In the genomic region with DNA sequence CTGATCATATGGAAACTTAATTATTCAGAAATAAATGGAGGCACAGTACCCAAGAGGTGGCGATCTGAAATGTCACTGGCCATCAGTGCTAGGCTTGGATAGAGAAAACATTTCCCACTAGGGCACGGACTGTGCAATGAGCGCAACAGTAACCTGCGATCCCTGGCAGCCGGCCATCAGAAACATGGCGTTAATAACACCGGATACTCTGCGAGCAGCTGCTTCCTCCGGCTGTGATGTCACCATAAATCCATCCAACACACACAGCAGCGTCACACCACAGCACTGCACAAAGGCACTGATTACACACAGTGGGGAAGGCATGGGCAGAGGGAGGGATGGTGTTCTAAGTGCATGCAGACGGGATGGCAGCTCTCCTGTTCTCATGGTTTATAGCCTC, we compare ENCODE assay signal across 9 mouse cellular contexts. TPM values are rescaled to one million over a fixed set of nuclear protein-coding genes. Genes with fewer than 3 reads are reported as not detected.
DNase-seq lines count a peak whose midpoint lies in the region; ATAC-seq and TF ChIP-seq lines count a peak whose summit lies in the region.
"Had no signal": no experiment of that assay in that cellular context is flagged by ENCODE, and none has a peak within 500 bp of the region (broad histone marks: within the 10 kb centered on the region; RNA-seq: fewer than 3 reads in every experiment).

No protein-coding gene starts in this region.

- TF ChIP-seq EP300 in liver, postnatal 0 days (IDR thresholded peaks at IDR 0.05; ENCODE audit: low read depth) = no peak

- H3K4me1 ChIP-seq in neural tube, embryonic 11.5 days (ENCODE audit: control insufficient read depth, insufficient read depth, low read length) = peaks cover 54% of the 10 kb centered on the region
- peaks cover 62% of the 10 kb centered on the region for H3K4me1 ChIP-seq in hindbrain, embryonic 12.5 days
- peaks cover 39% of the 10 kb centered on the region for H3K4me1 ChIP-seq in liver, postnatal 0 days (ENCODE audit: insufficient read depth)

- no peak overlapping the region for H3K4me2 ChIP-seq in neural tube, embryonic 11.5 days (ENCODE audit: low read depth)
- H3K4me2 ChIP-seq in hindbrain, embryonic 12.5 days (replicated peaks) = 0 out of 2 replicates have a peak overlapping the region, but pooled peaks have one; percentile 8
- no peak overlapping the region for H3K4me2 ChIP-seq in liver, postnatal 0 days (ENCODE audit: low read depth, low read length)
- H3K4me2 ChIP-seq: stomach, embryonic 15.5 days had no signal

- 0 out of 2 replicates have a peak overlapping the region, but pooled peaks have one; percentile 1 for H3K9ac ChIP-seq in neural tube, embryonic 11.5 days (ENCODE audit: low read length)
- H3K9ac ChIP-seq in hindbrain, embryonic 12.5 days = peak overlapping the region; percentile 18; the same call in 1 of the 2 replicates
- no peak overlapping the region for H3K9ac ChIP-seq in liver, postnatal 0 days (replicated peaks)
- H3K9ac ChIP-seq: stomach, embryonic 15.5 days had no signal

- TF ChIP-seq CTCF in liver, postnatal 0 days (IDR thresholded peaks at IDR 0.05; ENCODE audit: low read depth) = no peak

- H3K27ac ChIP-seq in neural tube, embryonic 11.5 days (ENCODE audit: low read depth, low read length) = peak overlapping the region; percentile 62
- peak overlapping the region; percentile 72 for H3K27ac ChIP-seq in hindbrain, embryonic 12.5 days
- no peak overlapping the region for H3K27ac ChIP-seq in liver, postnatal 0 days (ENCODE audit: low read depth)
- H3K27ac ChIP-seq: stomach, embryonic 15.5 days had no signal

- DNase-seq in neural tube, embryonic 11.5 days (ENCODE audit: low spot score) = peak; percentile 58
- no peak for DNase-seq in neural tube, embryonic 10.5 days (ENCODE audit: extremely low spot score, low spot score)
- DNase-seq in gastrocnemius, adult 8-10 months (ENCODE audit: low spot score in 2 of 2) = peak; percentile 58 to 67
- DNase-seq in liver, postnatal 0 days = peak; percentile 62
- peak; percentile 76 for DNase-seq in skeletal muscle tissue, adult 2 months (ENCODE audit: low read depth, low spot score)
- DNase-seq in Muller cell, postnatal 12 days (ENCODE audit: inconsistent ontology term) = no peak
- no peak for DNase-seq in thymus, postnatal 25 days

- peak; percentile 21; the same call in 1 of the 2 replicates for ATAC-seq in neural tube, embryonic 11.5 days (ENCODE audit: insufficient read depth, low FRiP score, low TSS enrichment)
- ATAC-seq in hindbrain, embryonic 12.5 days (ENCODE audit: low FRiP score) = no peak
- peak; percentile 42 for ATAC-seq in liver, postnatal 0 days

- H3K9me3 ChIP-seq in neural tube, embryonic 11.5 days (ENCODE audit: control insufficient read depth, low read length) = no peaks in the 10 kb centered on the region
- H3K9me3 ChIP-seq in hindbrain, embryonic 12.5 days (replicated peaks) = no peaks in the 10 kb centered on the region
- H3K9me3 ChIP-seq in liver, postnatal 0 days (ENCODE audit: low read length) = no peaks in the 10 kb centered on the region
- H3K9me3 ChIP-seq: stomach, embryonic 15.5 days had no signal

- peaks cover 6% of the 10 kb centered on the region; the same call in 1 of the 2 replicates for H3K36me3 ChIP-seq in neural tube, embryonic 11.5 days (ENCODE audit: control insufficient read depth, insufficient read depth, low read length)
- H3K36me3 ChIP-seq in hindbrain, embryonic 12.5 days = peaks cover 14% of the 10 kb centered on the region
- H3K36me3 ChIP-seq in liver, postnatal 0 days (replicated peaks; ENCODE audit: insufficient read depth, low read length) = peaks cover 7% of the 10 kb centered on the region

- H3K27me3 ChIP-seq in neural tube, embryonic 11.5 days (ENCODE audit: control insufficient read depth, insufficient read depth, low read length) = no peaks in the 10 kb centered on the region
- no peaks in the 10 kb centered on the region for H3K27me3 ChIP-seq in hindbrain, embryonic 12.5 days
- no peaks in the 10 kb centered on the region for H3K27me3 ChIP-seq in liver, postnatal 0 days (ENCODE audit: insufficient read depth, low read length)
- H3K27me3 ChIP-seq: stomach, embryonic 15.5 days had no signal

- no peak overlapping the region for H3K4me3 ChIP-seq in neural tube, embryonic 11.5 days (ENCODE audit: low read depth, low read length)
- H3K4me3 ChIP-seq in hindbrain, embryonic 12.5 days = no peak overlapping the region
- no peak overlapping the region for H3K4me3 ChIP-seq in liver, postnatal 0 days (ENCODE audit: low read depth, low read length)
- H3K4me3 ChIP-seq: stomach, embryonic 15.5 days had no signal

- 35% methylated on average over 11 of the region's 11 CpGs for WGBS in neural tube, embryonic 11.5 days
- WGBS in hindbrain, embryonic 12.5 days = 54% methylated on average over 11 of the region's 11 CpGs
- WGBS in liver, postnatal 0 days (ENCODE audit: insufficient replicate concordance) = 46% methylated on average over 11 of the region's 11 CpGs

RNA-seq across cellular contexts. Expression of gene Selplg, which starts 36.7 kb away (rescaled TPM):
- polyA plus RNA-seq in neural tube, embryonic 11.5 days (2014; fragmentation: Nextera tagmentation; extraction: Ambion mirVana) = 1.7 and 2.8 TPM in 2 replicates
- 1 to 10 TPM in 1 of 4 experiments, under 1 TPM in 3; 0.41 to 1.5 (median 0.48) TPM for total RNA-seq in gastrocnemius, adult 8-10 months (2022)
- 1.3 and 2.3 TPM in 2 replicates for polyA plus RNA-seq in hindbrain, embryonic 12.5 days (2016; fragmentation: Nextera tagmentation; extraction: Ambion mirVana)
- polyA plus RNA-seq in liver, postnatal 0 days (2015; fragmentation: Nextera tagmentation; extraction: Ambion mirVana) = 18.9 and 21.5 TPM in 2 replicates

RNA-seq across cellular contexts. Expression of gene Coro1c, which starts 39.4 kb away (rescaled TPM):
- 256 and 297 TPM in 2 replicates for polyA plus RNA-seq in neural tube, embryonic 11.5 days (2014; fragmentation: Nextera tagmentation; extraction: Ambion mirVana)
- 1 to 10 TPM; 7.0 to 9.8 (median 8.2) TPM for total RNA-seq in gastrocnemius, adult 8-10 months (2022)
- 226 and 233 TPM in 2 replicates for polyA plus RNA-seq in hindbrain, embryonic 12.5 days (2016; fragmentation: Nextera tagmentation; extraction: Ambion mirVana)
- 23.6 and 27.6 TPM in 2 replicates for polyA plus RNA-seq in liver, postnatal 0 days (2015; fragmentation: Nextera tagmentation; extraction: Ambion mirVana)

Comparison
In these comparisons a context has a peak if more than half of its experiments do, and no peak if none do; other contexts are left out.
1. DNase-seq: peak in neural tube, embryonic 11.5 days (single experiment), gastrocnemius, adult 8-10 months (2 of 2), liver, postnatal 0 days (single experiment) and skeletal muscle tissue, adult 2 months (single experiment); none in neural tube, embryonic 10.5 days (single experiment), Muller cell, postnatal 12 days (single experiment) and thymus, postnatal 25 days (single experiment).